Mouse (Mus musculus) forebrain, embryonic 12.5 days (tissue): Measurements from ENCODE around the gene Fau. TPM values are rescaled to one million over a fixed set of nuclear protein-coding genes. Genes with fewer than 3 reads are reported as not detected.

Source experiments
- ATAC-seq: fragments of 200-750 bp; cut with Nextera tagmentation; 2 replicates; pipeline ENCODE4 v1.8.0; 2017; ENCODE audit warnings: moderate TSS enrichment; ENCODE audit not compliant: low FRiP score
- H3K27ac ChIP-seq: fragments of 300-500 bp; sonication (generic); 2 replicates; pipeline ENCODE4 v1.5.1; 2016; ENCODE audit warnings: mild to moderate bottlenecking
- H3K27me3 ChIP-seq: fragments of 300-500 bp; sonication (generic); 2 replicates; pipeline ENCODE4 v1.6.1; 2016; ENCODE audit warnings: mild to moderate bottlenecking
- H3K36me3 ChIP-seq: fragments of 300-500 bp; sonication (generic); replicated peaks from 2 replicates; pipeline ENCODE4 v1.6.1; 2016; ENCODE audit warnings: mild to moderate bottlenecking
- H3K4me1 ChIP-seq: fragments of 300-500 bp; sonication (generic); 2 replicates; pipeline ENCODE4 v1.6.1; 2016
- H3K4me2 ChIP-seq: fragments of 300-500 bp; sonication (generic); 2 replicates; pipeline ENCODE4 v1.6.1; 2016; ENCODE audit warnings: mild to moderate bottlenecking, moderate library complexity
- H3K4me3 ChIP-seq: fragments of 300-500 bp; sonication (generic); replicated peaks from 2 replicates; pipeline ENCODE4 v1.5.1; 2016; ENCODE audit warnings: mild to moderate bottlenecking
- H3K9ac ChIP-seq: fragments of 300-500 bp; sonication (generic); 2 replicates; pipeline ENCODE4 v1.6.1; 2016; ENCODE audit warnings: mild to moderate bottlenecking
- H3K9me3 ChIP-seq: fragments of 300-500 bp; sonication (generic); 2 replicates; pipeline ENCODE4 v1.6.1; 2016
- WGBS: fragments of 180-500 bp; shearing (Covaris S2); methylation state at CpG from one replicate; pipeline ENCODE4 v1.1.7; 2016; 5-methylcytosine and 5-hydroxymethylcytosine counted together
- microRNA-seq: library from miRNA; unstranded; fragments of <30 nt; microRNA quantifications from one replicate; pipeline ENCODE4, GENCODE M21; 2017
- polyA plus RNA-seq: library from polyadenylated mRNA; unstranded; fragments of >200 nt; fragmentation: Nextera tagmentation; extraction: Ambion mirVana; gene quantifications from 2 replicates; pipeline ENCODE4 v1.2.1, GENCODE M21; 2016

The Fau gene
- polyA plus RNA-seq, 1 experiment from 2014 or later, result 668 TPM

DNA sequence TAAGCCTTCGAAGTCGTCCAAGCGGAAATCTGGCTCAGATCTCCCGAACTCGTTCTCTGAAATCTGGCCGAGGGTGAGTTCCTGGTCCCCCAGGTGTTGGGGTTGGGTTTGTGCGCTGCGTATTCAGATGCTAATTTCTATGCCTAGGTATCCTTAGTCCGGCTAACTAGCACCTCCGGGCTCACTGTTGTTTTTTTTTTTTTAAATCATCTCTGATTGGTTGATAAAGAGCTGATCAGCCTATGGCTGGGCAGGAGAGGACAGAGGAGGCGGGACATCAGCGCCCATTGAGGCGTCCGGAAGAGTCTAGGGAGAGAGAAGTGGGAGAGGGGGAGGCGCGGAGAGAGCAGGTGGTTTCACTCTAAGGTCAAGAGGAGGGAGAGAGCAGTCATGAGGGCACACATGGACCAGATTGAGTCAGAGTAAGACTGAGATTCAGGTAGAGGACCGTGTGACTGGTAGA, 27.8 kb downstream of the Fau start:
- peak; percentile 88 for ATAC-seq
- Histone ChIP-seq H3K36me3 (peaks cover 53% of the 10 kb centered on the region), H3K9me3 (no peaks in the 10 kb centered on the region), H3K9ac (peak overlapping the region; percentile 68), H3K4me3 (peak overlapping the region; percentile 73), H3K4me1 (peaks cover 19% of the 10 kb centered on the region), H3K27ac (peak overlapping the region; percentile 84), H3K4me2 (peak overlapping the region; percentile 80), H3K27me3 (no peaks in the 10 kb centered on the region)
- 0% methylated on average over 17 of the region's 17 CpGs for WGBS

- no peaks in the 10 kb centered on the region for H3K9me3 ChIP-seq
- no peaks in the 10 kb centered on the region for H3K27me3 ChIP-seq
- no peak for ATAC-seq
- 96% methylated on average over 13 of the region's 13 CpGs for WGBS
- no peak overlapping the region for H3K4me3 ChIP-seq
- H3K27ac ChIP-seq, result no peak overlapping the region
- no peak overlapping the region for H3K9ac ChIP-seq
- H3K4me1 ChIP-seq, result peaks cover 15% of the 10 kb centered on the region
- no peak overlapping the region for H3K4me2 ChIP-seq
- peaks cover 54% of the 10 kb centered on the region for H3K36me3 ChIP-seq
These were observed 31.2 kb downstream of the Fau start for GRCm38 (mm10) chr19:6088841-6089240.

DNA sequence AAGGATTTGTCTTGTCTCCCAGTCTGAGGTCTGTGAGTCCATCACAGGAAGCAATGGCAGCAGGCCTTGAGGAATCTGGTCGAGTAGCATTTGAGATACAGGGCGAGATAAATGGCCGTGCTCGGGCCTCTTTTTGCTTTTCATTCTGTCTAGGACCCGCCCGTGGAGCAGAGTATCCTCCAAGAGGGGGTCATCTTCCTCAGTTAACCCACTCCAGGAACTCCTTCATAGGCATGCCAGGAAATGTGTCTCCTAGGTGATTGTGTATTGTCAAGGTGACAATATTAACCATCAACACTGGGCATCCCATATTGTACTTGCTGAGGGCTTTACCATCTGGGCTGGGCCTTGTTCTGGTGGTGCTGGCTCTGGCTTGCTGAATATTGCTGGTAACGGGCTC, 36.5 kb downstream of the Fau start, which contains the start of gene AC131692.1:
AC131692.1 (plus strand) TSS at position 301 of the 400 bp plus-strand sequence.
- Histone ChIP-seq H3K36me3 (peaks cover 64% of the 10 kb centered on the region), H3K27ac (no peak within 1 kb of the TSS), H3K27me3 (no peaks in the 10 kb centered on the region), H3K4me3 (no peak within 1 kb of the TSS), H3K4me1 (no peaks in the 10 kb centered on the region), H3K9me3 (no peaks in the 10 kb centered on the region), H3K9ac (no peak within 1 kb of the TSS), H3K4me2 (no peak within 1 kb of the TSS)
- ATAC-seq, result no peak
- WGBS, result 92% methylated on average over 7 of the region's 7 CpGs

GRCm38 (mm10) chr19:6097847-6098246, 40.2 kb downstream of the Fau start:
- Histone ChIP-seq H3K4me1 (no peaks in the 10 kb centered on the region), H3K9ac (no peak overlapping the region), H3K9me3 (no peaks in the 10 kb centered on the region), H3K4me2 (no peak overlapping the region), H3K36me3 (peaks cover 37% of the 10 kb centered on the region), H3K27me3 (no peaks in the 10 kb centered on the region), H3K4me3 (no peak overlapping the region), H3K27ac (no peak overlapping the region)
- ATAC-seq, result no peak
- 91% methylated on average over 3 of the region's 3 CpGs for WGBS

DNA sequence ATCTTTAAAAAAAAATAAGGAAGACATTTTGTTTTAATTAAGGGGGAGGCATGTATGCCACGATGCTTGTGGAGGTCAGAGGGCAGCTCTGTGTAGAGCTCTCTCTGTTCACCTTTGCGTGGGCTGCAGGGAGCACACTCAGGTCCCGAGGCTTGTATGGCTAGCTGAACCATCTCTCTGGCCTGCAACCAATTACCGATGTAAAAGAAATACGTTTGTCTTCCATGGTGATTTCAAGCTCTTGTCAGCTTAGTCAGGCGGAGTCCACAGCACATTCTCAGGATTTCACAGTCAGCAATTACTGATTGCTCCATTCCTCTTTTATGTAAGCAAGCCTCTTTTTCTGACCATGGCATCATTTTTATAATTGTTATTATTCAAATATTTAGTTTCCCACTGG, 43.5 kb downstream of the Fau start:
- H3K27me3 ChIP-seq, result no peaks in the 10 kb centered on the region
- peaks cover 17% of the 10 kb centered on the region for H3K36me3 ChIP-seq
- no peaks in the 10 kb centered on the region for H3K4me1 ChIP-seq
- 76% methylated on average over 6 of the region's 6 CpGs for WGBS
- H3K9ac ChIP-seq, result no peak overlapping the region
- no peak for ATAC-seq
- no peak overlapping the region for H3K4me3 ChIP-seq
- no peaks in the 10 kb centered on the region for H3K9me3 ChIP-seq
- no peak overlapping the region for H3K27ac ChIP-seq
- H3K4me2 ChIP-seq, result no peak overlapping the region

DNA sequence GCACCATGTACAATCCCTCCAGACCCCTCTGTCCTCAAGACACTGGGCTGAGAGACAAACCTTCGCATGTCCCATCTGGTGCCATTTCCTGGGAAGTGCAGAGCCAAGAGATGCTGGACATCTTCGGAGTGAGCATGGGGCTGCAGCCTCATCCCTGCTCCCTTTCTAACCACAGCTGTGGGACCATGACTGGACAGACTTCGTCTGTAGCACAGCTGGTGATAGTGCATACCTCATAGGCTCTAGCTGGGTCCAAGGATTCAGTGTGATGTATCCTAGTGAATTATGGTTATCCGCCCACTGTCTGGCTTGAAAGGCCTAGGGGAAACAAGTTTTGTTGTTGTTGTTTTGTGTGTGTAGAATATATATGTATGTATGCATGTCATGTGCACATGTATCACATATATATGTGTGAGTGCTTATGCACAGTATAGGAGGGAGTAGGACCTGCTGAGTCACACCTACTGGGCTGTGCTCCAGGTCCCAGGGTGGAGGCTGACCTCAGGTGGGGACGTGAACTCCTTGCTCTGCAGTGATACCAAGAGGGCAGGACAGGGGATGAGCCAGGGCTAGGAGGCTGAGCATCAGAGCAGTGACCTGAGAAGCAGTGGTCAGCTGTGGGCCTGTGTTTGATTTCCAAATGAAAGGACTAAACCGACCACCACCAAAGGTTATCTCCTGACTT, 44.7 kb downstream of the Fau start:
- no peak for ATAC-seq

GRCm38 (mm10) chr19:6104476-6104875, 46.8 kb downstream of the Fau start:
- WGBS, result 85% methylated on average over 4 of the region's 4 CpGs
- H3K36me3 ChIP-seq, result peaks cover 5% of the 10 kb centered on the region; the same call in 1 of the 2 replicates
- H3K9me3 ChIP-seq, result no peaks in the 10 kb centered on the region
- no peak for ATAC-seq
- H3K4me3 ChIP-seq, result no peak overlapping the region
- H3K27ac ChIP-seq, result no peak overlapping the region
- H3K27me3 ChIP-seq, result no peaks in the 10 kb centered on the region
- H3K9ac ChIP-seq, result no peak overlapping the region
- no peak overlapping the region for H3K4me2 ChIP-seq
- no peaks in the 10 kb centered on the region for H3K4me1 ChIP-seq

More for the DNA sequence above, 44.7 kb downstream of the Fau start:
- H3K27me3 ChIP-seq, result no peaks in the 10 kb centered on the region
- H3K4me1 ChIP-seq, result no peaks in the 10 kb centered on the region
- no peaks in the 10 kb centered on the region for H3K9me3 ChIP-seq
- H3K36me3 ChIP-seq, result peaks cover 14% of the 10 kb centered on the region
- no peak overlapping the region for H3K27ac ChIP-seq
- H3K9ac ChIP-seq, result no peak overlapping the region
- H3K4me3 ChIP-seq, result no peak overlapping the region
- no peak overlapping the region for H3K4me2 ChIP-seq
- 78% methylated on average over 6 of the region's 6 CpGs for WGBS

DNA sequence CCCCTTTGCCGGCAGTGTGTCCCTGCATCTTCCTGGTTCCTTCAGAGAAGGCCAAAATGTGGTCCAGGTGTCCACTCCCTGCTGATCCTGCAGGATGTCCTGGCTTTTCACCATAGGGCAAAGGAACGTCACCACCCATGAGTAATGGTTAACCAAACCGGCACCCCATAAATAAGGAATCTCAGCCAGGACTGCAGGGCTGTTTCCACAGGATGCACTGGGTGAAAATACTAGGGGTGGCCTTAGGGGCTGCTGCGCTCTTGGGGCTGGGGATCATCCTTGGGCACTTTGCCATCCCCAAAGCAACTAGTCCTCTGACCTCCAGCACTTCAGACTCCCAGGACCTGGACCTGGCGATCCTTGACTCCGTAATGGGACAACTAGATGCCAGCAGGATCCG, 47.9 kb downstream of the Fau start, which contains the start of gene Naaladl1:
Naaladl1 (plus strand) TSS at position 197 of the 400 bp plus-strand sequence.
- no peaks in the 10 kb centered on the region for H3K4me1 ChIP-seq
- no peak within 1 kb of the TSS for H3K4me2 ChIP-seq
- no peak within 1 kb of the TSS for H3K4me3 ChIP-seq
- no peak for ATAC-seq
- H3K27ac ChIP-seq, result no peak within 1 kb of the TSS
- H3K36me3 ChIP-seq, result no peaks in the 10 kb centered on the region
- no peak within 1 kb of the TSS for H3K9ac ChIP-seq
- H3K9me3 ChIP-seq, result no peaks in the 10 kb centered on the region
- WGBS, result 88% methylated on average over 7 of the region's 7 CpGs
- H3K27me3 ChIP-seq, result no peaks in the 10 kb centered on the region

Small RNA genes within 50 kb of the gene (microRNA-seq; reads per million reads assigned to microRNA genes)
- gene Mir6988, result 2.4 reads per million, percentile 3 among the genes with 10 or more reads in this experiment

Other genes with a start within 250 kb of the Fau start
- gene Frmd8, start 182.6 kb upstream of the Fau start, polyA plus RNA-seq, result 25.6 and 25.9 TPM in 2 replicates
- gene Slc25a45, start 180.0 kb upstream of the Fau start, polyA plus RNA-seq, result 1.3 and 1.8 TPM in 2 replicates
- gene Tigd3, start 163.7 kb upstream of the Fau start, polyA plus RNA-seq, result 11.1 and 12.8 TPM in 2 replicates
- 184 and 203 TPM in 2 replicates for gene Dpf2, start 144.8 kb upstream of the Fau start, polyA plus RNA-seq
- gene Cdc42ep2, start 133.0 kb upstream of the Fau start, polyA plus RNA-seq, result 2.2 TPM in 2 replicates
- 76.8 and 80.4 TPM in 2 replicates for gene Pola2, start 93.6 kb upstream of the Fau start, polyA plus RNA-seq
- gene Slc22a20, start 71.7 kb upstream of the Fau start, polyA plus RNA-seq, result not detected in 2 replicates
- gene Capn1, start 41.9 kb upstream of the Fau start, polyA plus RNA-seq, result 2.0 and 3.2 TPM in 2 replicates
- gene Syvn1, start 11.3 kb upstream of the Fau start, polyA plus RNA-seq, result 26.4 and 31.3 TPM in 2 replicates
- gene Mrpl49, start 59 bp upstream of the Fau start, polyA plus RNA-seq, result 74.7 and 76.7 TPM in 2 replicates
- gene Znhit2, start 3.3 kb downstream of the Fau start, polyA plus RNA-seq, result 30.8 and 35.4 TPM in 2 replicates
- 31.7 and 32.8 TPM in 2 replicates for gene Tm7sf2, start 10.5 kb downstream of the Fau start, polyA plus RNA-seq
- 66.0 and 70.8 TPM in 2 replicates for gene Vps51, start 19.4 kb downstream of the Fau start, polyA plus RNA-seq
- gene Tmem262, start 22.2 kb downstream of the Fau start, polyA plus RNA-seq, result not detected in 2 replicates
- gene Gm28374, start 24.4 kb downstream of the Fau start, polyA plus RNA-seq, result 2.0 and 2.4 TPM in 2 replicates
- gene Zfpl1, start 27.1 kb downstream of the Fau start, polyA plus RNA-seq, result 66.1 and 74.9 TPM in 2 replicates
- gene Cdca5, start 27.1 kb downstream of the Fau start, polyA plus RNA-seq, result 54.5 and 57.4 TPM in 2 replicates
- gene AC131692.1, start 36.6 kb downstream of the Fau start, polyA plus RNA-seq, result 0.42 and 0.62 TPM in 2 replicates
- gene Naaladl1, start 47.9 kb downstream of the Fau start, polyA plus RNA-seq, result 0.81 and 1.2 TPM in 2 replicates
- gene Sac3d1, start 60.8 kb downstream of the Fau start, polyA plus RNA-seq, result 55.2 and 56.6 TPM in 2 replicates
- 24.6 and 26.0 TPM in 2 replicates for gene Snx15, start 70.5 kb downstream of the Fau start, polyA plus RNA-seq
- not detected in 2 replicates for gene Batf2, start 83.1 kb downstream of the Fau start, polyA plus RNA-seq
- gene Arl2, start 83.7 kb downstream of the Fau start, polyA plus RNA-seq, result 77.4 and 80.5 TPM in 2 replicates
- gene Majin, start 126.5 kb downstream of the Fau start, polyA plus RNA-seq, result not detected in 2 replicates
- gene Gpha2, start 168.5 kb downstream of the Fau start, polyA plus RNA-seq, result 0.70 and 0.91 TPM in 2 replicates
- 51.8 and 52.4 TPM in 2 replicates for gene Ppp2r5b, start 178.0 kb downstream of the Fau start, polyA plus RNA-seq
- gene Atg2a, start 183.8 kb downstream of the Fau start, polyA plus RNA-seq, result 12.0 and 14.2 TPM in 2 replicates
- 86.6 and 89.0 TPM in 2 replicates for gene Ehd1, start 218.9 kb downstream of the Fau start, polyA plus RNA-seq
- gene Cdc42bpg, start 248.6 kb downstream of the Fau start, polyA plus RNA-seq, result 0.36 and 0.38 TPM in 2 replicates